Mouse (Mus musculus) urinary bladder, postnatal 10 days (tissue): ENCODE data around the gene Slc12a6.
"Not testable (repeated sequence)": the region's sequence is repeated elsewhere in the genome, so short reads cannot be mapped to it uniquely, and the experiment has no call there.

Experiments
- DNase-seq: peaks from one replicate; pipeline ENCODE4 v3.0.0; 2022; ENCODE audit warnings: low spot score

The Slc12a6 gene

GRCm38 (mm10) chr2:112262779-112263295, 2.8 kb upstream of the Slc12a6 start:
- DNase-seq = no peak

DNA sequence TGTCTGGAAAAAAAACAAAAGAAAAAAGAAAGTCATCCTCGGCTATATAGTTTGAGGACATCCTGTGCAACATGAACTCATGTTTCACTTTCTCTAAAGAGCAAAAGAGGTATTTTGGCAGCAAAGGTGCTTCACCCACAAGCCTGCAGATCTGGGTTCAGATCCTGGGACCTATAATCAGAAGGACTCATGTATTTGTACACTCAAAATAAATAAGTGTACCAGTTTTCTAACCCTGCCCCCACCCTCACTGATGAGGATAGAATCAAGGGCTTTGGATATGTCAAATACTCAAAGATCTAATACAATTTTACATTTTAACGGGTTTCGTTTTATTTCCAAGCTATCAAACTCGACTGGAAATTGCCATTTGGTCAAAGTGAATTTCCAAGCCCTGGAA, 1.3 kb upstream of the Slc12a6 start:
- no peak for DNase-seq

- no peak for DNase-seq
Observed at GRCm38 (mm10) chr2:112266242-112266592, 592 bp downstream of the Slc12a6 start, which contains the start of gene Gm21985. Gene Gm21985, plus strand, starts transcription at chr2:112266314.

GRCm38 (mm10) chr2:112266780-112267179, 1.2 kb downstream of the Slc12a6 start:
- DNase-seq = no peak

GRCm38 (mm10) chr2:112267547-112268269, 2.1 kb downstream of the Slc12a6 start:
- DNase-seq = no peak

DNA sequence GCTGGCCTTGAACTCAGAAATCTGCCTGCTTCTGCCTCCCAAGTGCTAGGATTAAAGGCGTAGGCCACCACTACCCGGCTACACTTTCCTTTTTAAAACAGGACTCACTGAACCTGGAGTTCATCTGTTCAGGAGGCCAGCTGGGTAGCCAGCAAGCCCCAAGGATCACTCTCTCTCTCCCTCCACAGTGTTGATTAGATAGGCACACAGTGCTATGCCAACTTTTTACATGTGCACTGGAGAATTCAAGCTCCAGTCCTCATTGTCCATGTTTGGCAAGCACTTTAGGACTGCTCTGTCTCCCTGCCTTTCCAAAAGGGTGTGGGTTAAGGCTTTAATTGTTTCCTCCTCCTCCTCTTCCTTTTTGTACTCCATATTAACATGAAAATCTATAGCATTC, 4.4 kb downstream of the Slc12a6 start:
- DNase-seq = no peak

DNA sequence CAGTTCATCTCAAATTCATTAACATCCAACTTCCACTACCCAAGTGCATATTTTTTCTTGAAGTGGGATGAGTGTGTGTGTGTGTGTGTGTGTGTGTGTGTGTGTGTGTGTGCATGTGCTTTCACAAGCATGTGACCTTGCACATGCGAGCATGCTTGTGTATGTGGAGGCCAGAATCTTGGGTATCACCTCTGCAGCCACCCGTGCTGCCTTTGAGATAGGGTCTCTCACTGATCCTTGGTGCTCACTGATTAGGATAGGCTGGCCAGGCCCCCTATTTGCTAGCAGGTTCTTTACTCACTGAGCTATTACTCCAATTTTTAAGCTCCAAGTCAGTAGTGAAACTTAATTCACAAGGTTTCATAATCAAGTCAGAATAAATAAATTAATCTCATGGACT, 7.3 kb downstream of the Slc12a6 start:
- no peak for DNase-seq

- no peak for DNase-seq
Observed at GRCm38 (mm10) chr2:112273474-112273873, 7.8 kb downstream of the Slc12a6 start.

GRCm38 (mm10) chr2:112276870-112277269, 11.2 kb downstream of the Slc12a6 start:
- no peak for DNase-seq

GRCm38 (mm10) chr2:112282846-112283245, 17.2 kb downstream of the Slc12a6 start:
- DNase-seq = no peak

DNA sequence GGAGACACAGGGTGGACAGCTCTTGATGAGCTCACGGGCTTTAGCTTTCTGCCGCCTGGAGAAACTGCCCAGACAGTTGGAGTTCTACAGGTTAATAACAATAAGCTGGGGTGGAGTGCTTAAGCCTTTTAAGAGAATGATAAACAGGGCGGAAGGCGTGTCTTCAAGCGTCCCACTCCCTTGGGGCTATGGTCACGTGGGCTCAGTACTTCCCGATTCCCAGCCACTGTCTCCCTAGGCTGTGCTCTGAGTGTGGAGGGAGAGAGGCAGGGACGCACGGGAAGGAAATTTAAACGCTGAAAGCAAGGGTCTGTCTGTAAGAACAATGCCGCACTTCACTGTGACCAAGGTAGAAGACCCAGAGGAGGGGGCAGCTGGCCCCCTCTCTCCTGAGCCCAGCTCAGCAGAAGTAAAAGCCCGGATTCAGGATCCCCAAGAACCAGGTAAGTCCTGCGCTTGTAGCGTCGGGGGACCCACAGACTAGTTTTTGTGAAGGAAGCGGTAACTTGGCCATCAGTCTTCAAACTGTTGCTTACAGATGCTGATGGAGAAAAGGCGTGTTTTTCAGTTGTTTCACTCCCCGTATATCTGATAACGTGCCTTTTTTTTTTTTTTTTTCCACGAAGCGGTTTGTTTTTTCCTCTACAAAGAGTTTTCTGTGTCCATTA, 18.9 kb downstream of the Slc12a6 start:
- DNase-seq = no peak

DNA sequence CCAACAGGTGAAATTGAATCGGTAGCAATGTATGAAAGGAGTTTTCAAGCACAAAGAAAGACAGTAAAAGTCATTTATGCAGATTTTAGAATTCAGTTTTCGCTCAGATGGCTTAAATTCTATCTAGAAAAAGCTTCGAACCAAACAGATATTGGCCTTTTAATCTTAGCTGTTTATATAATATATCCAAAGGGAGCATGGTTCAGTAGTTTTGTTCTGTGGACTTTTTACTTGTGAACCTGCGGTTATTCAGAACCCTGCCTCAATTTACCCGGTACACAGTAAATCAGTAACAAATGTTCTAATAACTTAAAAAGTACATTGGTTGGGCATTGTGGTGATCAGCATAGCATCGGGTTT, 19.4 kb downstream of the Slc12a6 start:
- DNase-seq = no peak

GRCm38 (mm10) chr2:112286062-112286461, 20.4 kb downstream of the Slc12a6 start:
- not testable (repeated sequence) for DNase-seq

DNA sequence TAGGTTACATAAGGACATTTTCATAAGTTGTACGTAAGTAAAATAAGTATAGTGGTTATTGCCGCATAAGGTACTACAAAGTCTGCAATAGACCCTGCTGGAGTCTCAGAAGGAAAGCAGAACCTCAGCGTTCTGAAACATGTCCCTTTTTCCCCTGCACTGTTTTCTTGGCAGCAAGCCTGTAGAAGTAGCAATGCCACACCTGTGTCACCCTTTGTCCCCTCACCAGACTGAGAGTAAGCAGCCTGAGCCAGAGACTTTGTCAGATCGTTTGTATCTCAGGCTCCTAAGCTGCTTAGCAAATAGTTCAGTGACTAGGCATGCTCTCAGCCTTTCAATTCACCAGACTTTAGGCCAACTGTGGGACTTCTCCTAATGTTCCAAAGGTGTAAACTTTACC, 21.4 kb downstream of the Slc12a6 start:
- no peak for DNase-seq

DNA sequence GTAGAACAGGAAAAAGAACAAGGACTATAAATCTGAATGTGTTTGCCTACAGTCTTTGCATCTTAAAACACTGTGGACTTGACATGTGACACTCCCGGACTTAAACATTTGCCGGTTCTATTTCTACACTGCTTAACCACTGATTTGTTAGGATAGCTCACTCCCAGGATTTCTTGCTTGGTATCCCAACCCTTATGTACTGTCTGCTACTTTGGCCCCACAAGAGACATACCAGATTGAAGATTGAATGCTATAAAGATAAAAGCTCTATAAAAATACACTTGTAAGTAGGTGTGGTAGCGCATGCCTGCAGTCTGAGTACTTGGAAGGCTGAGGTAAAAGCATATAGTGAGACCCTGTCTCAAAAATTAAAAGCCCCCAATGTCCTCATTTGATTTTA, 23.9 kb downstream of the Slc12a6 start:
- no peak for DNase-seq

GRCm38 (mm10) chr2:112292823-112293222, 27.2 kb downstream of the Slc12a6 start:
- no peak for DNase-seq

DNA sequence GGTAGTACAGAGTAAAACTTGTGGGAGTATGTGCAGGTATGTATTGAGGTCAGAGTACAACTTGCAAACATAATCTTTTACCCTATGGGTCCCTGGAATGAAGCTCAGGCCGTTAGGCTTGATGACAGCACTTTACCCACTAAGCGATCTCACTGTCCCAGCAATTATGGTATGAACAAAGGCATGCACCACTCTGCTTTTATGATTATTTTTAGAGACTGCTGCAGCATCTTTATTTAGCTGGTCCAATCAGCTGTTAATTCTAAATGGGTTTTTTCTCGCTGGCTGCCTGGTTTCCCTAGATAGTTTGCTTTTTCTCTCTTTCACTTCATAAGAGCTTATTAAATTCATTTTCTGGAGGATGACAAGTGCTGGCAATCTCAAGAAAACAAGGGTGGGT, 30.6 kb downstream of the Slc12a6 start:
- DNase-seq = no peak

DNA sequence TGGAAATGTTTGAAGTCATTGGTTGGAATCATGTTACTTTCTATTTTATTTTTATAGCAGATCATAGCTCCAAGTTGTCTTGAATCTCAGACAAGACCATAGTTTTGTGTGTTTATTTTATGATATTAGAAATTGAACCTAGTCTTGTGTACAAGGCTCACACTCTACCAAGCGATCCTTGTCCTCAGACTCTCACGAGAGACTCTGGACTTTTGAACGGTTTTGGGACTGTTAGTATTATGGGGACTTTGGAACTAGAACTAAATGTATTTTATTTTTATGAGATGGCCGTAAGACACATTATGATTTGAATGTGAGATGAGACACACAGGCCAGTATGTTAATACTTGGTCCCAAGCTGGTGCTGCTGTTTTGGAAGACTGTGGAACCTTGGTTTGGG, 32.6 kb downstream of the Slc12a6 start:
- DNase-seq = no peak

DNA sequence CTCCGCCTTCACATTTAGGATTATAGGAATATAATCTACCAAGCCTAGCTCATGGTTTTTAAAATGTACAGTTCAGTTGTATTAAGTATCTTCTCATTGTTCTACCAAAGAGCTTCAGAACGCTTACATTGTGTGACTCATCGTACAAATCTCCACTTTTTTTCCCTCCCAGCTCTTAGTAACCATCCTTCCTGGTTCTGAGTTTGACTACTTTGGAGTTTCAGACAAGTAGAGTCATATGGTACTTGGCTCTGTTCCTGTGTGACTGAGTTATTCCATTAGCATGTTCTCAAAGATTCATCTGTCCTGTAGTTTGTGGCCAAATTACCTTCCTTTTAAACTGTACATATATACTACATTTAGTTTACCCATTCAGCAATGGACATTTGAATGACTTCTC, 43.0 kb downstream of the Slc12a6 start:
- DNase-seq = no peak

DNA sequence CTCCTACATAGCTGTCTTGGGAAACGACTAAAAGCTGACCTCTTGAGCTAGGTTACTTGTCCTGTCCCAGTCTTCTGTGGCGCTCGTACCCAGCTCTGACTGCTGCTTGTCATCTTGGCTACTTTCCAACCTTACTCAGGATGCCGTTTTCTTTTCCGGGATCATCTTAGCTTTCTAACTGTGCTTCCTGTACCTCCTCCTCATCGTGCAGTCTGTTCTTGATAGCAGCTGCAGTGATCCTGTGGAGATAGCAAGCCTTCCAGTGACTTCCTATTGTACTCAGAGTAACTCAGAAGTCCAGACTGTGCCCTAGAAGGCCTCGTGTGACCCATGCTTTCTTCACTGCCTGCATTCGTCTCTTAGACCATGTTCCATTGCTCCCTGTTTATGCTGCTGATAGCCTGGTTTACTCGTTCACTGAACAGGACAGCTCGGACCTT, 43.6 kb downstream of the Slc12a6 start:
- DNase-seq = no peak

DNA sequence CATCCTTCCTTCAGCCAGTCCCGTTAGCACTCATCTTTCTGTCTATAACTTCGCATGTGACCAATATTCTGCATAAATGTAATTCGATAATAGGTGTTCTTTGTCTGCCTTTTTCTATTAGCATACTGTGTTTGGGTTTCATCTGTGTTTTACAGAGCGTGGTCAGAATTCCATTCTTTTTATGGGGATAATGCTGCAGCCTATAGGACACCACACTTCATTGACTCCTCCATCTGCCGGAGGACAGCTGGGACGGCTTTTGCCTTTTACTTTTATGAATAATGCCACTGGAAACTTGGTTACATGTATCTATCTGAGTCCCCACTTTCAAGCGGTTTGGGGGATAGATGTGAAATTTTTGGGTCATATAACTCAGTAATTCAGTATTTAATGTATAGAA, 50.0 kb downstream of the Slc12a6 start:
- DNase-seq = no peak

DNA sequence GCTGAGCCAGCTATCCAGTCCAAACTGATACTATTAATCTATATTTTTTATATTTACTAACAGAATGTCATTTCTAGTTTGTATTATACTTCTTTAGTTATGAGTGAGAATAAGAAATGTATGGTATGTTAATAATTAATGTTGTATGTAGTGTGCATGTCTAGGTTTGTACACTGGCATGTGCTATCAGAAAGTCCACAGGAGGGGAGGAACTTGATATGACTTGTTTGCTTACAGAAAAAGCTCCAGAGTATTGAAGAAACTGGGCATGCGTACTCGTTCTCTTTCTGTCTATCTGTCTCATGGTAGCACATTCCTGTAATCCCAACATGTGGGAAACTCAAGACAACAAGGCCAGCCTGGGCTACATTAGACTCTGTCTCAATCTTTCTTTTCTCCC, 52.6 kb downstream of the Slc12a6 start:
- DNase-seq = no peak

DNA sequence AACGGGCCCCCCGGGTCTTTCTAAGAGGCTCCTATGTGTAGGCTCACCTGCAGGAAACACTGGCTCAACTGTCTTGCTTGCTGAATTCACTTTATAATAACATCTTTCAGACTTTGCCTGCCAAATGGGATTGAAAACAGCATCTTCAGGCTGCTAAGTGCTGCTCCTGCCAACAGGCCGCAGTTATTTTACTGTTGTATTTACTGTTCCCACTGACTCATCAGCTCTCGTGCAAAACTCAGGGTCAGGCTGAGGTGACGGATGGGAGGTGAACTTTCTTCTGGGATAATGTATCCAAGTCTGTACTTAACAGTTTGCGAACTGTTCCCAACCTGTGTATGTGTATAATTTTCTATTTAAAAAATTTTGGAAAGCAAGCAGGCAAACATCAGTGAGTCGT, 53.3 kb downstream of the Slc12a6 start:
- DNase-seq = no peak
